Mouse (Mus musculus): ENCODE results near the gene Gm29797. TPM values are rescaled to one million over a fixed set of nuclear protein-coding genes. Genes with fewer than 3 reads are reported as not detected.
A peak's percentile ranks its signal among the peaks of the same experiment; 100 is the strongest.

The Gm29797 gene
- polyA plus RNA-seq, 1 experiment from 2014 or later = not detected

- peaks cover 78% of the 10 kb centered on the region for H3K4me1 ChIP-seq (replicated peaks)
These were observed 19.6 kb downstream of the Gm29797 start for GRCm38 (mm10) chr2:181676424-181676823.

GRCm38 (mm10) chr2:181677096-181677754, 20.4 kb downstream of the Gm29797 start:
- peaks cover 32% of the 10 kb centered on the region for H3K27me3 ChIP-seq (ENCODE audit: insufficient read depth, poor library complexity, severe bottlenecking)
- no peak for DNase-seq (ENCODE audit: low spot score)
- H3K4me3 ChIP-seq = no peak overlapping the region
- H3K4me1 ChIP-seq (replicated peaks) = peaks cover 74% of the 10 kb centered on the region
- no peaks in the 10 kb centered on the region for H3K36me3 ChIP-seq
- peak overlapping the region; percentile 86 for H3K27ac ChIP-seq
- H3K9me3 ChIP-seq = no peaks in the 10 kb centered on the region
- WGBS = 54% methylated on average over 5 of the region's 5 CpGs

More at GRCm38 (mm10) chr2:181676424-181676823, 19.6 kb downstream of the Gm29797 start:
- H3K27me3 ChIP-seq (ENCODE audit: insufficient read depth, poor library complexity, severe bottlenecking) = peaks cover 40% of the 10 kb centered on the region
- no peak overlapping the region for H3K4me3 ChIP-seq
- DNase-seq (ENCODE audit: low spot score) = peak; percentile 42
- H3K9me3 ChIP-seq = no peaks in the 10 kb centered on the region
- no peaks in the 10 kb centered on the region for H3K36me3 ChIP-seq
- H3K27ac ChIP-seq = peak overlapping the region; percentile 86
- 27% methylated on average over 2 of the region's 2 CpGs for WGBS

- no peak for DNase-seq (ENCODE audit: low spot score)
- no peaks in the 10 kb centered on the region for H3K9me3 ChIP-seq
- H3K27ac ChIP-seq = peak overlapping the region; percentile 86
- no peak overlapping the region for H3K4me3 ChIP-seq
- H3K27me3 ChIP-seq (ENCODE audit: insufficient read depth, poor library complexity, severe bottlenecking) = peaks cover 27% of the 10 kb centered on the region
- WGBS = 53% methylated on average over 3 of the region's 3 CpGs
- H3K36me3 ChIP-seq = no peaks in the 10 kb centered on the region
- peaks cover 70% of the 10 kb centered on the region for H3K4me1 ChIP-seq (replicated peaks)
These were observed 20.9 kb downstream of the Gm29797 start for GRCm38 (mm10) chr2:181677755-181678098.

- no peaks in the 10 kb centered on the region for H3K9me3 ChIP-seq
- peak; percentile 74 for DNase-seq (ENCODE audit: low spot score)
- H3K4me3 ChIP-seq = no peak overlapping the region
- no peaks in the 10 kb centered on the region for H3K36me3 ChIP-seq
- H3K27me3 ChIP-seq (ENCODE audit: insufficient read depth, poor library complexity, severe bottlenecking) = peaks cover 16% of the 10 kb centered on the region
- 50% methylated on average over 1 of the region's 1 CpGs for WGBS
- H3K4me1 ChIP-seq (replicated peaks) = peaks cover 60% of the 10 kb centered on the region
- H3K27ac ChIP-seq = no peak overlapping the region
These were observed 21.9 kb downstream of the Gm29797 start for GRCm38 (mm10) chr2:181678780-181679179.

- peak; percentile 82 for DNase-seq (ENCODE audit: low spot score)
- 0 out of 2 replicates have a peak, but pooled peaks cover 6% of the 10 kb centered on the region for H3K27me3 ChIP-seq (ENCODE audit: insufficient read depth, poor library complexity, severe bottlenecking)
- H3K36me3 ChIP-seq = 0 out of 2 replicates have a peak, but pooled peaks cover 8% of the 10 kb centered on the region
- no peaks in the 10 kb centered on the region for H3K9me3 ChIP-seq
- peak within 1 kb of the TSS; percentile 91 for H3K27ac ChIP-seq
- peak within 1 kb of the TSS; percentile 65 for H3K4me3 ChIP-seq
- H3K4me1 ChIP-seq (replicated peaks) = peaks cover 47% of the 10 kb centered on the region
- under 1% methylated on average over 69 of the region's 69 CpGs for WGBS
These were observed 23.3 kb downstream of the Gm29797 start, which contains the start of gene Tcea2 for GRCm38 (mm10) chr2:181679951-181680715. Gene Tcea2 (plus strand): TSS chr2:181680310.

GRCm38 (mm10) chr2:181680716-181681117, 23.9 kb downstream of the Gm29797 start:
- 0 out of 2 replicates have a peak, but pooled peaks cover 6% of the 10 kb centered on the region for H3K27me3 ChIP-seq (ENCODE audit: insufficient read depth, poor library complexity, severe bottlenecking)
- no peaks in the 10 kb centered on the region for H3K9me3 ChIP-seq
- WGBS = 23% methylated on average over 7 of the region's 7 CpGs
- H3K36me3 ChIP-seq = peaks cover 11% of the 10 kb centered on the region
- H3K27ac ChIP-seq = peak overlapping the region; percentile 91
- peak overlapping the region; percentile 65 for H3K4me3 ChIP-seq
- no peak for DNase-seq (ENCODE audit: low spot score)
- peaks cover 41% of the 10 kb centered on the region for H3K4me1 ChIP-seq (replicated peaks)

GRCm38 (mm10) chr2:181681978-181682377, 25.1 kb downstream of the Gm29797 start:
- H3K36me3 ChIP-seq = peaks cover 23% of the 10 kb centered on the region
- WGBS = 97% methylated on average over 1 of the region's 1 CpGs
- peaks cover 29% of the 10 kb centered on the region for H3K4me1 ChIP-seq (replicated peaks)
- no peaks in the 10 kb centered on the region for H3K9me3 ChIP-seq
- 0 out of 2 replicates have a peak, but pooled peaks cover 6% of the 10 kb centered on the region for H3K27me3 ChIP-seq (ENCODE audit: insufficient read depth, poor library complexity, severe bottlenecking)
- no peak overlapping the region for H3K27ac ChIP-seq
- no peak for DNase-seq (ENCODE audit: low spot score)
- no peak overlapping the region for H3K4me3 ChIP-seq

- H3K36me3 ChIP-seq = peaks cover 37% of the 10 kb centered on the region
- H3K27me3 ChIP-seq (ENCODE audit: insufficient read depth, poor library complexity, severe bottlenecking) = 0 out of 2 replicates have a peak, but pooled peaks cover 6% of the 10 kb centered on the region
- WGBS = 63% methylated on average over 4 of the region's 4 CpGs
- DNase-seq (ENCODE audit: low spot score) = no peak
- H3K4me3 ChIP-seq = no peak overlapping the region
- peaks cover 24% of the 10 kb centered on the region for H3K4me1 ChIP-seq (replicated peaks)
- H3K9me3 ChIP-seq = no peaks in the 10 kb centered on the region
- H3K27ac ChIP-seq = no peak overlapping the region
These were observed 26.5 kb downstream of the Gm29797 start for GRCm38 (mm10) chr2:181683381-181683780.

GRCm38 (mm10) chr2:181684713-181685112, 27.9 kb downstream of the Gm29797 start:
- H3K27me3 ChIP-seq (ENCODE audit: insufficient read depth, poor library complexity, severe bottlenecking) = 0 out of 2 replicates have a peak, but pooled peaks cover 6% of the 10 kb centered on the region
- H3K9me3 ChIP-seq = no peaks in the 10 kb centered on the region
- no peak overlapping the region for H3K4me3 ChIP-seq
- no peak for DNase-seq (ENCODE audit: low spot score)
- 88% methylated on average over 1 of the region's 1 CpGs for WGBS
- peaks cover 51% of the 10 kb centered on the region for H3K36me3 ChIP-seq
- no peak overlapping the region for H3K27ac ChIP-seq
- H3K4me1 ChIP-seq (replicated peaks) = peaks cover 15% of the 10 kb centered on the region

- peaks cover 60% of the 10 kb centered on the region for H3K36me3 ChIP-seq
- no peak overlapping the region for H3K27ac ChIP-seq
- WGBS = 97% methylated on average over 4 of the region's 4 CpGs
- no peak overlapping the region for H3K4me3 ChIP-seq
- 0 out of 2 replicates have a peak, but pooled peaks cover 5% of the 10 kb centered on the region for H3K27me3 ChIP-seq (ENCODE audit: insufficient read depth, poor library complexity, severe bottlenecking)
- peaks cover 7% of the 10 kb centered on the region for H3K4me1 ChIP-seq (replicated peaks)
- no peak for DNase-seq (ENCODE audit: low spot score)
- H3K9me3 ChIP-seq = no peaks in the 10 kb centered on the region
These were observed 28.9 kb downstream of the Gm29797 start for GRCm38 (mm10) chr2:181685686-181686085.

- Histone ChIP-seq H3K4me1 (replicated peaks) (peaks cover 5% of the 10 kb centered on the region), H3K27me3 (ENCODE audit: insufficient read depth, poor library complexity, severe bottlenecking) (no peaks in the 10 kb centered on the region), H3K4me3 (no peak overlapping the region), H3K36me3 (peaks cover 64% of the 10 kb centered on the region), H3K27ac (no peak overlapping the region), H3K9me3 (no peaks in the 10 kb centered on the region)
- DNase-seq (ENCODE audit: low spot score) = peak; percentile 1
- 94% methylated on average over 8 of the region's 8 CpGs for WGBS
These were observed 30.8 kb downstream of the Gm29797 start for GRCm38 (mm10) chr2:181687586-181687985.

GRCm38 (mm10) chr2:181689466-181690160, 32.8 kb downstream of the Gm29797 start:
- no peak for DNase-seq (ENCODE audit: low spot score)
- H3K4me1 ChIP-seq (replicated peaks) = peaks cover 23% of the 10 kb centered on the region
- H3K27me3 ChIP-seq (ENCODE audit: insufficient read depth, poor library complexity, severe bottlenecking) = 0 out of 2 replicates have a peak, but pooled peaks cover under 1% of the 10 kb centered on the region
- no peaks in the 10 kb centered on the region for H3K9me3 ChIP-seq
- H3K36me3 ChIP-seq = peaks cover 62% of the 10 kb centered on the region
- H3K27ac ChIP-seq = no peak overlapping the region
- H3K4me3 ChIP-seq = no peak overlapping the region
- WGBS = 92% methylated on average over 10 of the region's 10 CpGs
